Mouse (Mus musculus): ENCODE data around the gene Arid3b. TPM values are rescaled to one million over a fixed set of nuclear protein-coding genes. Genes with fewer than 3 reads are reported as not detected.

Arid3b gene
- polyA plus RNA-seq (2014; fragmentation: Illumina TruSeq; extraction: RNeasy Lipid Tissue Mini Kit (QIAGEN cat#74804); ENCODE audit: insufficient read depth, low read depth, low replicate concordance): 4.1 TPM

GRCm38 (mm10) chr9:57836581-57837170, at the start of gene Arid3b:
Gene Arid3b (minus strand): TSS chr9:57836793.

GRCm38 (mm10) chr9:57765364-57766351, 70.9 kb downstream of the Arid3b start, which contains the start of gene Clk3:
Gene Clk3 (minus strand): TSS chr9:57765860.

Other genes with a start within 250 kb of the Arid3b start
- 5.4 TPM for gene Ulk3, start 247.3 kb downstream of the Arid3b start, polyA plus RNA-seq (2014; fragmentation: Illumina TruSeq; extraction: RNeasy Lipid Tissue Mini Kit (QIAGEN cat#74804); ENCODE audit: insufficient read depth, low read depth, low replicate concordance)
- gene Cplx3, start 230.5 kb downstream of the Arid3b start, polyA plus RNA-seq (2014; fragmentation: Illumina TruSeq; extraction: RNeasy Lipid Tissue Mini Kit (QIAGEN cat#74804); ENCODE audit: insufficient read depth, low read depth, low replicate concordance): not detected
- not detected for gene Lman1l, start 216.0 kb downstream of the Arid3b start, polyA plus RNA-seq (2014; fragmentation: Illumina TruSeq; extraction: RNeasy Lipid Tissue Mini Kit (QIAGEN cat#74804); ENCODE audit: insufficient read depth, low read depth, low replicate concordance)
- gene Csk, start 183.2 kb downstream of the Arid3b start, polyA plus RNA-seq (2014; fragmentation: Illumina TruSeq; extraction: RNeasy Lipid Tissue Mini Kit (QIAGEN cat#74804); ENCODE audit: insufficient read depth, low read depth, low replicate concordance): 58.2 TPM
- gene Cyp1a2, start 153.1 kb downstream of the Arid3b start, polyA plus RNA-seq (2014; fragmentation: Illumina TruSeq; extraction: RNeasy Lipid Tissue Mini Kit (QIAGEN cat#74804); ENCODE audit: insufficient read depth, low read depth, low replicate concordance): not detected
- gene Cyp1a1, start 148.9 kb downstream of the Arid3b start, polyA plus RNA-seq (2014; fragmentation: Illumina TruSeq; extraction: RNeasy Lipid Tissue Mini Kit (QIAGEN cat#74804); ENCODE audit: insufficient read depth, low read depth, low replicate concordance): 7.8 TPM
- gene Edc3, start 128.3 kb downstream of the Arid3b start, polyA plus RNA-seq (2014; fragmentation: Illumina TruSeq; extraction: RNeasy Lipid Tissue Mini Kit (QIAGEN cat#74804); ENCODE audit: insufficient read depth, low read depth, low replicate concordance): 9.5 TPM
- 55.9 TPM for gene Clk3, start 70.9 kb downstream of the Arid3b start, polyA plus RNA-seq (2014; fragmentation: Illumina TruSeq; extraction: RNeasy Lipid Tissue Mini Kit (QIAGEN cat#74804); ENCODE audit: insufficient read depth, low read depth, low replicate concordance)
- 40.9 TPM for gene Ubl7, start 74.2 kb upstream of the Arid3b start, polyA plus RNA-seq (2014; fragmentation: Illumina TruSeq; extraction: RNeasy Lipid Tissue Mini Kit (QIAGEN cat#74804); ENCODE audit: insufficient read depth, low read depth, low replicate concordance)
- gene Sema7a, start 103.3 kb upstream of the Arid3b start, polyA plus RNA-seq (2014; fragmentation: Illumina TruSeq; extraction: RNeasy Lipid Tissue Mini Kit (QIAGEN cat#74804); ENCODE audit: insufficient read depth, low read depth, low replicate concordance): 29.3 TPM
- 0.11 TPM for gene Cyp11a1, start 169.6 kb upstream of the Arid3b start, polyA plus RNA-seq (2014; fragmentation: Illumina TruSeq; extraction: RNeasy Lipid Tissue Mini Kit (QIAGEN cat#74804); ENCODE audit: insufficient read depth, low read depth, low replicate concordance)
- 0.11 TPM for gene Stra6, start 227.0 kb upstream of the Arid3b start, polyA plus RNA-seq (2014; fragmentation: Illumina TruSeq; extraction: RNeasy Lipid Tissue Mini Kit (QIAGEN cat#74804); ENCODE audit: insufficient read depth, low read depth, low replicate concordance)